Mouse (Mus musculus) heart, embryonic 13.5 days (tissue): Measurements from ENCODE around the gene Rptor. TPM values are rescaled to one million over a fixed set of nuclear protein-coding genes. Genes with fewer than 3 reads are reported as not detected.

ENCODE experiments used
- ATAC-seq: fragments of 200-750 bp; cut with Nextera tagmentation; 2 replicates; pipeline ENCODE4 v1.8.0; 2017; ENCODE audit warnings: moderate TSS enrichment; ENCODE audit not compliant: insufficient number of reproducible peaks, low FRiP score, low TSS enrichment; ENCODE audit errors: extremely low read depth
- H3K27ac ChIP-seq: fragments of 300-500 bp; sonication (generic); replicated peaks from 2 replicates; pipeline ENCODE4 v1.5.1; 2015; ENCODE audit warnings: moderate library complexity, mild to moderate bottlenecking, inconsistent platforms
- H3K27me3 ChIP-seq: fragments of 300-500 bp; sonication (generic); replicated peaks from 2 replicates; pipeline ENCODE4 v1.6.1; 2015; ENCODE audit warnings: mild to moderate bottlenecking, inconsistent platforms
- H3K36me3 ChIP-seq: fragments of 300-500 bp; sonication (generic); 2 replicates; pipeline ENCODE4 v1.6.1; 2015; ENCODE audit warnings: mild to moderate bottlenecking, inconsistent platforms
- H3K4me1 ChIP-seq: fragments of 300-500 bp; sonication (generic); 2 replicates; pipeline ENCODE4 v1.6.1; 2015; ENCODE audit warnings: inconsistent platforms
- H3K4me2 ChIP-seq: fragments of 300-500 bp; sonication (generic); 2 replicates; pipeline ENCODE4 v1.6.1; 2015; ENCODE audit warnings: inconsistent platforms, mild to moderate bottlenecking, moderate library complexity
- H3K4me3 ChIP-seq: fragments of 300-500 bp; sonication (generic); 2 replicates; pipeline ENCODE4 v1.5.1; 2015; ENCODE audit warnings: moderate library complexity, mild to moderate bottlenecking, inconsistent platforms
- H3K9ac ChIP-seq: fragments of 300-500 bp; sonication (generic); 2 replicates; pipeline ENCODE4 v1.6.1; 2015; ENCODE audit warnings: inconsistent platforms, mild to moderate bottlenecking, moderate library complexity
- H3K9me3 ChIP-seq: fragments of 300-500 bp; sonication (generic); 2 replicates; pipeline ENCODE4 v1.6.1; 2016; ENCODE audit warnings: inconsistent platforms
- WGBS: fragments of 180-500 bp; shearing (Covaris S2); methylation state at CpG from one replicate; pipeline ENCODE4 v1.1.7; 2015; ENCODE audit warnings: mixed read lengths; 5-methylcytosine and 5-hydroxymethylcytosine counted together
- polyA plus RNA-seq: library from polyadenylated mRNA; unstranded; fragments of >200 nt; fragmentation: Nextera tagmentation; extraction: Ambion mirVana; gene quantifications from 2 replicates; pipeline ENCODE4 v1.2.1, GENCODE M21; 2015

The Rptor gene
- polyA plus RNA-seq, 1 experiment from 2014 or later: 7.0 TPM

DNA sequence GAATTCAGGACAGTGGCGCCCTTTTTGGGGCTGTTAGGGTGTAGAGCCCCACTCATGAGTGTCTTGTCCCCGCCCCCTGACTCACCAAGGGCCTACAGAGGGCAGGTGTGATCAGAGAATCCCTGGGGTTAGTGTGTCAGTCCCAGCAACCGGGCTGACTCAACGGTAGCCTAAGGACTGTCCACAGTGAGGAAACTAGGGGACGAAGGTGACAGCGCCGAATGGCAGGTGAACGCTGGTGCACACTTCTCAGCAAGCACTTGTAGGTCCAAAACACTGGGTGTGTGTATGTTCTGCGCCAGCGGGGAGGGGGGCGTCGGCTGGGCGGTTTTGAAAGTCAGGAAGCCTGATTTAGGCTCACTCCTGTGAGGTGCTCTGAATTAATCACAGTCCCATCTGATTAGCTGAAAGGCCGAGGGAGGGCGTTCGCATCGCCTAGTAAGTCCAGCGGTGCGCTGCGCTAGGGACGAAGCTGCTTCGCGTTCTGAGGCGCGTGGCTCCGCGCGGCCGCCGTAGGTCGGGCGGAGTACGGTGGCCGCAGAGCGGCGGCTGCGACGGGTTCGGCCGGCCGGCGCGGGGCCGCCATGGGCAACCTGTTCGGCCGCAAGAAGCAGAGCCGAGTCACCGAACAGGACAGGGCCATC, 310.7 kb downstream of the Rptor start, which contains the start of gene Chmp6:
Chmp6 (plus strand) TSS at position 151 of the 644 bp plus-strand sequence.
- Histone ChIP-seq H3K27ac (peak within 1 kb of the TSS; percentile 78), H3K36me3 (peaks cover 24% of the 10 kb centered on the region), H3K4me2 (peak within 1 kb of the TSS; percentile 98), H3K4me1 (peaks cover 52% of the 10 kb centered on the region), H3K9ac (peak within 1 kb of the TSS; percentile 96), H3K9me3 (no peaks in the 10 kb centered on the region), H3K4me3 (peak within 1 kb of the TSS; percentile 89), H3K27me3 (peaks cover 4% of the 10 kb centered on the region)
- whole genome bisulfite sequencing: under 1% methylated on average over 48 of the region's 48 CpGs
- ATAC-seq: no peak; the same call in 1 of the 2 replicates

DNA sequence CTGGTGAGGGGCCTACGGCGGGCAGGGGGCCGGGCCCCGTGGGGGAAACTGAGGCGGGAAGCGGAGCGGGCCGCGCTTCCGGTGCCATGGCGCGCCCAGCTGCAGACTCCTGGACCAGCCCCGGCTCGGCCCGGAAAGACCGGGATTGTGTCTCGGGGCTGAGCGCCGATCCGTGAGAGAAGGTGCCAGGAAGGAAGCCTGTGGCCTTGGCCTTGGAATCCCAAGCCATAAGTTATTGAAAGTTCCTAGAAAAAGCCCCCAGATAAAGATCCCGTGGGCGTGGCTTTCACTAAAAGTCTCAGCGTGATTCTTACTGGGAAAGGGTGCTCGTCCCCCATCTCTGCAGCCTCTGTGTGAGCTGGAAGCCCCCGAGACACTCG, 311.2 kb downstream of the Rptor start:
- H3K4me3 ChIP-seq: peak overlapping the region; percentile 89
- peak overlapping the region; percentile 78 for H3K27ac ChIP-seq
- H3K27me3 ChIP-seq: no peaks in the 10 kb centered on the region
- H3K9me3 ChIP-seq: no peaks in the 10 kb centered on the region
- peak overlapping the region; percentile 98 for H3K4me2 ChIP-seq
- peak overlapping the region; percentile 96 for H3K9ac ChIP-seq
- ATAC-seq: no peak; the same call in 1 of the 2 replicates
- H3K4me1 ChIP-seq: peaks cover 52% of the 10 kb centered on the region
- peaks cover 30% of the 10 kb centered on the region for H3K36me3 ChIP-seq
- WGBS: 0% methylated on average over 26 of the region's 26 CpGs

DNA sequence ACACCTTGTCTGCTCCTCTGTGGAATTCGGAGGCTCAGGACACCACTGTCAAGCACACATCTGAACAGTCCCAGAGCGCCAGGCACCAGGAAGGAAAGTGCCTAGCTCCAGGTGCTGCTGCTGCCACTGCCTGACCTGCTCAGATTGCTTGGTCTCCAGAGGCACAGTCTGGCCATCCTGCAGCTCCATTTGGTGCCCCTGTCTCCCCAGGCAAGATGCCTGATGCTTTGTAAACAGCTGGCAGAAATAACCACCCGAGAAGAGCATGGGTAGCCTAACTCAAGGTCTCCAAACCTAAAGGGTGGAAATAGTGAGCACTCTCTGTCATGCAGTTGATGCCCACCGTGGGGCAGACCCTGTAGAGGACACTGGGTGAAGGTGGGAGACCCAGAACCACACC, 311.7 kb downstream of the Rptor start:
- Histone ChIP-seq H3K27me3 (no peaks in the 10 kb centered on the region), H3K27ac (peak overlapping the region; percentile 78), H3K9me3 (no peaks in the 10 kb centered on the region), H3K36me3 (peaks cover 34% of the 10 kb centered on the region), H3K9ac (peak overlapping the region; percentile 96), H3K4me2 (peak overlapping the region; percentile 98), H3K4me1 (peaks cover 47% of the 10 kb centered on the region), H3K4me3 (peak overlapping the region; percentile 89)
- no peak for ATAC-seq
- 21% methylated on average over 4 of the region's 4 CpGs for WGBS

DNA sequence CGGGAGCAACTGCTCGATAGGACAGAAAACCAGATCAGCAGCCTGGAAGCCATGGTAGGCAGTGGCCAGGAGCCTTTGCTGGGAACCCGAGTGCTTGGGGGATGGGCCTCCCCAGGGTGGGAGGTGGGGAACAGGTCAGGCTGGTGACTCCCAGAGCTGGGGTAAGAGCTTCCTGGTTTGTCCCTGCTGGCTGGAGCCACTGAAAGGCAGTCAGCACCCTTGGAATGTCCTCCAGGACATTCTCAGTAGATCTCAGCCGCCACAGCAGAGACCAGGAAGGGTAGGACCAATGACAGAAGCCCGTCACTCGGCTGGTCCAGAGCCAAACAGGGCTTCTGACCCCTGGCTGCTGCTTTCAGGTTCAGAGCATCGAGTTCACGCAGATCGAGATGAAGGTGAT, 313.0 kb downstream of the Rptor start:
- H3K27ac ChIP-seq: peak overlapping the region; percentile 73
- peaks cover 38% of the 10 kb centered on the region for H3K4me1 ChIP-seq
- H3K36me3 ChIP-seq: peaks cover 46% of the 10 kb centered on the region
- H3K4me3 ChIP-seq: peak overlapping the region; percentile 89; the same call in 1 of the 2 replicates
- no peak for ATAC-seq
- H3K9me3 ChIP-seq: no peaks in the 10 kb centered on the region
- H3K9ac ChIP-seq: peak overlapping the region; percentile 96
- H3K27me3 ChIP-seq: no peaks in the 10 kb centered on the region
- H3K4me2 ChIP-seq: peak overlapping the region; percentile 98
- 76% methylated on average over 9 of the region's 9 CpGs for WGBS

DNA sequence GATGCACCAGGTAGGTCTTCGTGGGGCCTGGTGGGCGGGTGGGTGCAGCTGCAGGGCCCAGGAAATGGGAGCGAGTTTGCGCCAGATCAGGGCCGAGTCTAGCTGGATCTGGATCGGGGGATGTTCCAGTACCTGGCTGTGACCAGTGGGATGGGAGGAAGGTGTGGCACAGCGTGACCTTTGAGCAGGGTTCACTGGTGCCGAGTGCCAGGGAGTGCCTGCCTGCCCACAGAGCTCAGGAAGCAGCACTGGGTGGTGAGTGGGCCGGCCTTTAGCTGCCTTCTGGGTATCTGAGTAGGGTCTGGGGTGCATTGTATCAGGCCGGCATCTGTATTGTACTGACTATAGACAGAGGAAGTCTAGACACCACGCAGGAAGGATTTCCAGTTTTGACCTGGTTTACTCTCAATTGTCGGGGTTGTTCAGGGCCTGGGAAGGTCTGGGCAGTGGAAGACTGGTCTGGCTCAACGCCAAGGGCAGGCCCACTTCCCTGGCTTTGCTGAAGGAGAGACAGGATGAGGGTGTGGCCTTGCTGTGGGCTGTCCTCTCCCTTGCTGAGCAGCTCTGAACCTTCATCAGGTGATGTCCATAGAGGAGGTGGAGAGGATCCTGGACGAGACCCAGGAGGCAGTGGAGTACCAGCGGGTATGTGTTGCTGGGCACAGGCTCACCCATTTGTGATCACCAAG, 313.5 kb downstream of the Rptor start:
- Histone ChIP-seq H3K4me2 (peak overlapping the region; percentile 98; the same call in 1 of the 2 replicates), H3K4me1 (peaks cover 38% of the 10 kb centered on the region), H3K4me3 (no peak overlapping the region), H3K36me3 (peaks cover 47% of the 10 kb centered on the region), H3K9me3 (no peaks in the 10 kb centered on the region), H3K27ac (peak overlapping the region; percentile 73), H3K9ac (peak overlapping the region; percentile 20; the same call in 1 of the 2 replicates), H3K27me3 (no peaks in the 10 kb centered on the region)
- ATAC-seq: peak; percentile 5; the same call in 1 of the 2 replicates
- WGBS: 74% methylated on average over 15 of the region's 15 CpGs

DNA sequence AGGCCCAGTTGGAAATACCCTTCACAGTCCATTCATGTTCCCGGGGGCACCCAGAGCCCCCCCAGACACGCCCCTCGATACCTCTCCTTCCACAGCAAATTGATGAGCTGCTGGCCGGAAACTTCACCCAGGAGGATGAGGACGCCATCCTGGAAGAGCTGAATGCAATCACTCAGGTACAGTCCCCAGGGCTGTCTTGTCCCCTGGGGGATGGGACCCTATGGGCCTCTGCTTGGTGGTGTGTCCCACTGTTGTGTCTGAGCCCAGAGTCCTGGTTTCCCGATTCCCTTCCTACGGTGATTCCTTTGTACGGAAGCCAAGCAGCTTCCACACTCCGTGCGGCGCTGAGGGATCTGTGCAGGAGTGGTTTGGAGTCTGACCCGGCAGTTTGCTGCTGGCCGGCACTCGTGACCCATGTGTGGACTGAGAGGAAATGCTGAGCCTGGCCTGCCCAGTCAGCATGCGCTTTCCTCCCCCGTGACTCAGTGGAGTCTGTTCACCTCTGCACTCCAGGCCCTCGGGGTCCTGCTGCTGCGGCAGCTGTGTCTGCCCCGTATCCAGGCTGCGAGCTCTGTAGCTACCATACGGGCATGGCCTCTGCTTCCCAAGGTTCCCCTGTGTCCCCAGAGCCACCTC, 314.2 kb downstream of the Rptor start:
- 85% methylated on average over 21 of the region's 21 CpGs for WGBS
- Histone ChIP-seq H3K27me3 (no peaks in the 10 kb centered on the region), H3K9ac (no peak overlapping the region), H3K9me3 (no peaks in the 10 kb centered on the region), H3K27ac (no peak overlapping the region), H3K4me1 (peaks cover 43% of the 10 kb centered on the region), H3K4me3 (no peak overlapping the region), H3K4me2 (no peak overlapping the region), H3K36me3 (peaks cover 47% of the 10 kb centered on the region)
- no peak for ATAC-seq

DNA sequence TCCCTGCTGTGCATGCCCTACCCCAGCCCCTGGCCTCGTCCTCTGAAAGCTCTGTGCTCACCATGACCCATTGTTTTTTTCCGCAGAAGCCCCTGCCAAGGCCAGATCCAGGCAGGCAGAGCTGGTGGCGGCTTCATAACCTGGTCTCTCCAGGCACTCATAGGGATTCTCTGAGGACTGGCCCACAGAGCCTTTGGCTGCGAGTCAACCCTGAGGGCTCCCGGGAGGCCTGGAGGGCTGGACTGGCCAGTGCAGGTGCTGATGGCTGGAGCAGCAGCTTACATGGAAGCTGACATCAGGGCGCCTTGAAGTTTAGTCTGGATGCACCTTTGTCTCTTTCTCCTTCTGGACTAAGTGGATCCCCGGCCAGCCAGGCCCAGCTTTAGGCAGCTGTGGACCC, 315.8 kb downstream of the Rptor start:
- H3K9ac ChIP-seq: no peak overlapping the region
- no peak for ATAC-seq
- no peak overlapping the region for H3K4me3 ChIP-seq
- no peaks in the 10 kb centered on the region for H3K9me3 ChIP-seq
- peaks cover 47% of the 10 kb centered on the region for H3K36me3 ChIP-seq
- 85% methylated on average over 7 of the region's 7 CpGs for WGBS
- H3K27ac ChIP-seq: no peak overlapping the region
- peaks cover 37% of the 10 kb centered on the region for H3K4me1 ChIP-seq
- no peak overlapping the region for H3K4me2 ChIP-seq
- H3K27me3 ChIP-seq: no peaks in the 10 kb centered on the region

DNA sequence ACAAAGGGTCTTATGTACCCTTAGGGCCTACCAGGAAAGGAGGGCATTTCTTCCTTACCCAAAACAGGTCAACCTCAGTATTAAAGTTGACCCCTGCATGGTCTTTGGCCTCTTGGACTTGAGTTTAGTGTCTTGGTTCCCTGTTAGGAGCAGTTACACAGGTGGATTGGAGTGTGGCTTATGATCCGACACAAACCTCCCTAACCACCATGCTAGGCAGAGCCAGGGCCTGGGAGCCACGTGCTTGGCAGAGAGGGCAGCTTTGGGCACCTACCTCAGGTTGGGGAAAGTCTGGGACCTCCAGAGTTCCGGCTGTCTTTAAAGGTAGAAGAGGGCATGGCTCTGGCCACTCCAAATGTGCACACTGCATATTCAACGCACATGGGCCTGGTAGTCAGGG, 316.7 kb downstream of the Rptor start:
- Histone ChIP-seq H3K27me3 (no peaks in the 10 kb centered on the region), H3K4me1 (peaks cover 33% of the 10 kb centered on the region), H3K9me3 (no peaks in the 10 kb centered on the region), H3K4me2 (no peak overlapping the region), H3K27ac (no peak overlapping the region), H3K36me3 (peaks cover 47% of the 10 kb centered on the region), H3K4me3 (no peak overlapping the region), H3K9ac (no peak overlapping the region)
- no peak for ATAC-seq
- WGBS: 92% methylated on average over 4 of the region's 4 CpGs

DNA sequence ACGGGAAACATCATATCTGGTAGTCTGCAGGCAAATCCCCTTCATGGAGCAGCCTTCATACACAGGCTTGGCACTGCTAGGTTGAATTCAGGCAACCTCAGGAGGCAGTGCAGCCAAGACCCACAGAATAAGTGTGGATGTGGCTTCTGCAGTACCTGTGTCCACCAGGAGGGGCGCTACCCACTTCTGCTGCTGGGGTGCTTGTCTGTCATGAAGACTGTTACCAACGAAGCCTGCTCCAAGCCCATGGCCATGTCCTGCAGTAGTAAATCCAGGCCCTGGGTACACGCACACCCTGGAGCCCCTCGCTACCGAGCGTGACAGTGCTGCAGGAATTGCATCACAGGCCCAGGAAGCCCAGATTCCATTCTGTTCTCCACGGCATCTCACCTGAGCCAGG, 317.2 kb downstream of the Rptor start:
- peaks cover 28% of the 10 kb centered on the region for H3K4me1 ChIP-seq
- no peak for ATAC-seq
- no peaks in the 10 kb centered on the region for H3K9me3 ChIP-seq
- 67% methylated on average over 8 of the region's 8 CpGs for WGBS
- peaks cover 47% of the 10 kb centered on the region for H3K36me3 ChIP-seq
- no peak overlapping the region for H3K4me2 ChIP-seq
- no peak overlapping the region for H3K27ac ChIP-seq
- no peaks in the 10 kb centered on the region for H3K27me3 ChIP-seq
- no peak overlapping the region for H3K4me3 ChIP-seq
- H3K9ac ChIP-seq: no peak overlapping the region

DNA sequence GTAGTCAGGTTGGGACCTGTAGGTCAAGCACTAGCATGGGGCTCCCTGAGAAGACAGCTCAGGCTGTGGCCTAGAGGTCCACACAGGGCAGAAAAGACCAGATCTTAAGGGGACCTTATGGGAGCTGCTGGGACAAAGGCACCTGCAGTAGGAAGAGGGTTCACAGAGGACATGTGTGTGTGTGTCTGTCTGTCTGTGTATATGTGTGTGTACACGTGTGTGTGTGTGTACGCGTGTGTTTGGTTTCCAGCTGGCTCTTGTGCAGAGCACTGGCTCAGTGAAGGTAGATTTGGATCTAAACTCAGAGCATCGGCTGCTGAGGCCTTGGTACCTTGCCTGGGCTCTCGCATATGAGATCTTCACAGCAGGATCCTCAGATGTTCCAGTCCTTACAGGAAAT, 318.0 kb downstream of the Rptor start:
- Histone ChIP-seq H3K27ac (no peak overlapping the region), H3K27me3 (no peaks in the 10 kb centered on the region), H3K9ac (no peak overlapping the region), H3K4me1 (peaks cover 21% of the 10 kb centered on the region), H3K4me2 (no peak overlapping the region), H3K36me3 (peaks cover 47% of the 10 kb centered on the region), H3K9me3 (no peaks in the 10 kb centered on the region), H3K4me3 (no peak overlapping the region)
- WGBS: 83% methylated on average over 5 of the region's 5 CpGs
- ATAC-seq: no peak

DNA sequence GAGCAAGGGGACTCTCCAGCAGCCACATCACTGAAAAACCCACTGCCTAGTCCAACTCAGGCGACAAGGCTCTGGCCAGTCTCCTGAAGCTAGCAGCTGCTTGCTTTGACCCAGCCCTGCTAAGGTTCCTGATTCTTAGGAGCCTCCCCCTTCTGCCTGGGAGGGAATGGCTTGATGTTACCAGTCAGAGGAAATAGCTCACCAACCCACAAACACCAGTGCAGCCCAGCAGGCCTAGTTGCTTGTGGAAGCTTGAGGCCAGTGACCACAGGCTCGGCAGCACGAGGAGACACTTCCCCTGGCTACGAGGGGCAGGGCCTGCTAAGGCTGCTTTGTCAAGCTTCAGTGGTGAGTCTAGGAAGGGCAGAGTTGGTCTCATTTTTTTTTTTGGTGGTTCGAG, 322.5 kb downstream of the Rptor start:
- H3K9me3 ChIP-seq: no peaks in the 10 kb centered on the region
- H3K4me2 ChIP-seq: no peak overlapping the region
- H3K4me3 ChIP-seq: no peak overlapping the region
- H3K27me3 ChIP-seq: no peaks in the 10 kb centered on the region
- no peak for ATAC-seq
- no peak overlapping the region for H3K27ac ChIP-seq
- WGBS: 61% methylated on average over 5 of the region's 5 CpGs
- H3K4me1 ChIP-seq: peaks cover 8% of the 10 kb centered on the region
- H3K9ac ChIP-seq: no peak overlapping the region
- peaks cover 5% of the 10 kb centered on the region; the same call in 1 of the 2 replicates for H3K36me3 ChIP-seq
